Mouse (Mus musculus) activated CD4-positive, CD25-positive, alpha-beta regulatory T cell, adult 4 months (primary cell): Measurements from ENCODE around the gene Tbl3. TPM values are rescaled to one million over a fixed set of nuclear protein-coding genes. Genes with fewer than 3 reads are reported as not detected.
A peak's percentile ranks its signal among the peaks of the same experiment; 100 is the strongest.
"Not testable (repeated sequence)": the region's sequence is repeated elsewhere in the genome, so short reads cannot be mapped to it uniquely, and the experiment has no call there.

Source experiments
- ATAC-seq: one replicate; pipeline ENCODE4 v1.8.0; 2017
- polyA plus RNA-seq, 2 experiments: library from polyadenylated mRNA; unstranded; fragments of 100-300 nt; shearing (Covaris generic); gene quantifications; one replicate each; pipeline ENCODE4 v1.2.1; 2017

Tbl3 gene
- polyA plus RNA-seq, 2 experiments from 2014 or later: 23.6 to 46.2 TPM

DNA sequence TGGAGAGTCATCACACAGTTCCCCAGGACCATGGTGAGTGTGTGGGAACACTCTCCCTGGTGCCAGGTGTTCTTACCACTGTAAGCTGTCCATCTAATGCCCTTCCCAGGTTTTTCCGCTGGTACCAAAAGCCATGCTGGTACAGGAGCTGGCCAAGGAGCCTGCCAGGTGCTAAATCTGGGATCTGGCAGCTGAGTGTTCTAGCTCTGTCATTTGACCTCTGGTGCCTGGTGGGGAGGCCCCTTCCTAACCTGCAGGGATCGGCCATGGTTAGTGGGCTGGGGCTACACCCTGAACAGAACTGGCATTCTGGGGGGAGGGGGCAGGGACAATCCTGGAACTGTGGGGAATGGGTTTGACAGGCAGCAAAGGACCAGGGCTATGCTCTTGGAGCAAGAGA, 20.2 kb upstream of the Tbl3 start, which contains the start of gene Rpl3l:
Rpl3l (plus strand) TSS at position 203 of the 400 bp plus-strand sequence.
- ATAC-seq: no peak

DNA sequence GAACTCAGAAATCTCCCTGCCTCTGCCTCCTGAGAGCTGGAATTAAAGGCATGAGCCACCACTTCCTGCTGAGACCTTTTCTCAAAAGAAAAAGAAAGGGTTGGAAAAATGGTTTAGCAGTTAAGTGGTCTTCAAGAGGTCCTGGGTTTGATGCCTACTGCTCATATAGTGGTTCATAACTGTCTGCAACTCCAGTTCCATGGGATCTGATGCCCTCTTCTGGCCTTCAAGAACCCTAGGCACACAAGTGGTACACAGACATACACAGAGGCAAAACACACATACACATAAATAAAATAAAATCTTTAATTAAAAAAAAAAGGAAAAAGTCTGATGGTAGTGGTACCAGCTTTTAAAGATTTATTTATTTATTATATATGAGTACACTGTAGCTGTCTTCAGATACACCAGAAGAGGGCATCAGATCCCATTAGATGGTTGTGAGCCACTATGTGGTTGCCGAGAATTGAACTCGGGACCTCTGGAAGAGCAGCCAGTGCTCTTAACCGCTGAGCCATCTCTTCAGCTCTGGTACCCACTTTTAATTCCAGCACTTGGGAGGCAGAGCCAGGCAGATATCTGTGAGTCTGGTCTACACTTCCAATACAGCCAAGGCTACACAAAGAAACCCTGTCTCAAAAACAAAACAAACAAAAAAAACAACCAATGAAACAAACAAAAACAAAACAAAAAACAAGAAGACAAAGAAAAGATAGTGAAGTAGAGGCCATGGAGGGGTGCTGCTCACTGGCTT, 18.4 kb upstream of the Tbl3 start:
- ATAC-seq: no peak

GRCm38 (mm10) chr17:24724184-24724583, 16.7 kb upstream of the Tbl3 start, which contains the start of gene Ndufb10:
Ndufb10 (minus strand) TSS chr17:24724478.
- ATAC-seq: peak; percentile 44

- ATAC-seq: peak; percentile 16
These were observed 16.4 kb upstream of the Tbl3 start for GRCm38 (mm10) chr17:24723881-24724180.

DNA sequence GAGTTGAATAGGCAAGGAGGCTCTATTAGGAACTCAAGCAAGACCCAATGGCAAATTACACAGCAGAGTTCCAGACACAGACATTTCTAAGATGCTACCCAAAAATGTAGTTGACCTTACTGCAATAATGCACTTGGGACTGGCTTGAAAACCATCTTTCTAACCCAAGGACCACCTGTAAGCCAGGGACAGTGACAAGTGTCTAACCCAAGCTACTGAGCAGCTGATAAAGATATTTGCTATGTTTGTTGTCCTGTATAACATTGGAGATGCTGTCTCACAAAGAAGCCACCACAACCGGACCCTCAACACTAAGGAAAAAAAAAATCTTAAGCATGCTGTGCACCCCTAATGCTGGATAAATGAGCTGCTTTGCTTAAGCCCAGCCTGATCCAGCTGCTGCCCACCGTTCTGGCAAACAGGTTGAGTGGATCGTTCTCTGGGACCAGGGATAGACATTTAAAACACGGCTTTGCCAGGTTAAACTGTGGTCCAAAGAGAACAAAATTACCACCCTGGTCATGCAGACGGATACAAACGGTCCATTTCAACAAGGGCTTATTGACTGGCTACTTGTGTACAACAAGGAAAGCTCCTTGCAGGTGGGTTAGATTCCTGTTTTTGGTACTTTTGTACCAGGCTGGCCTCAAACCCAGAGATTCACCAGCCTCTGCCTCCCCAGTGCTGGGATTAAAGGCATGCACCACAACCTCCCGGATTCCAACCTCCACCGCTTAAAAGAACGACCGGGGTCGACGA, 15.8 kb upstream of the Tbl3 start:
- ATAC-seq: no peak

DNA sequence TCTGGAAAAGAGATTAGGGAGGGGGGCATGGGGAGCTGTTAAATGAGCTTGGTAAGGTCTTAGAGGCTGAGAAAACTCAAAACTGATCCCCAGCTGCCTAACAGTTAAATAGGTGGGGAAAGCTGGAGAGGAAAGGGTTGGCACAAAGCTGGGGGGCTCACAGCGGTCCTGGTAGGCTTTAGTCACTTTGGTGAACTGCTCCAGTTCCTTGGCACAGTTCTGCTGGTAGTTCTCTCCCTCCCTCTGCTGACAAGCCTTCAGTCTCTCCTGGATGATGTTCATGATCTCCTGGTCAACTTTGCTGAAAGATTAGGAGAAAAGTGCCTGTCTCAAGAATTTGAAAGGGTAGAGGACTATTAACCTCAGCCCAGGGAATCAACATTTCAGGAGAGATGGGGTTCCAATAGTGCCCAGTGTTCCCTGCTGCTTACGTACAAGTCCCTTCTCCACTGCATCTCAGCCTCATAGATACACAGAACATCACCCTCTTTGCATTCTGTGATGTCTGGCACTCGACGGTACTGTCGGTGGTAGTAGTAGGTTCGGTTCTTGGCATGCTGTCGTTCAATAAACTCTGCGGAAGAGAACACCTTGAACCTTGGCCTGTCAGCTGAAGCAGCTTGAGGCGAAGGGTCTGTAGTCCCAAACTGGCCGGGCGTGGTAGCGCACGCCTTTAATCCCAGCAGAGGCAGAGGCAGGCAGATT, 14.9 kb upstream of the Tbl3 start:
- ATAC-seq: no peak

GRCm38 (mm10) chr17:24721383-24721955, 14.0 kb upstream of the Tbl3 start:
- not testable (repeated sequence) for ATAC-seq

GRCm38 (mm10) chr17:24720616-24721015, 13.2 kb upstream of the Tbl3 start:
- ATAC-seq: not testable (repeated sequence)

DNA sequence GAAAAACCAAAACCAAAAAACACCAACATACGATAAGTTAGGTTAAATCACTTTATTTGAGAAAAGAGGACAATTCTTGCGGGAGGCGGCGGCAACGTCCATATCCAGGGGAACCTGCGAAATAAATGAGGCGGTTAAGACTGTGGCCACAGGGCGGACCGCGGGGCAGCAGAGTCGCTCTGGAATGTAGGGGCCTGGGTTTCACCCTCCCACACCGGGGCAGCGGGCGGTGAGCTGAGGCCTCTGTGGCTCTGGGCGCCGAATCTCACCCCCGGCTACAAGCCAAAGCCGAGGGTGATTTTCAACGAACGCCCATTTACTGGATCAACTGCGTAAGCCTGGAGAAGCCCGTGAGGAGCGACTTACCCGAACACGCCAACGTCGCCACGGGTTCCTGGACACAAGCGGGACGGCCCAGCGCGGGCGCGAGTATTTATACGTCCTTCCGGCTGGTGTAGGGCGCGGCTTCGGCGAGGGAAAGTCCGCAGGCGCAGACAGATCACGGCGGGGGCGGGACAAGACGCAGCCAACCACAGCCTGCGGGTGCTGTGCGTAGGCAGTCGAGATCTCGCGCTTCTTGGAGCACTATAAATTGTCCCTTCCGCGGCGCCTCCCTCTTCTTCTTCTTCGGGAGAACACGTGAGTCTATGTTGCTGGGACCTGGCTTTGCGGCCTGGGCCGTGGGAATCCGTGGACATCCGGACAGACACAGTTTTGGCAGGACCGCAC, 12.2 kb upstream of the Tbl3 start:
- peak; percentile 87 for ATAC-seq

DNA sequence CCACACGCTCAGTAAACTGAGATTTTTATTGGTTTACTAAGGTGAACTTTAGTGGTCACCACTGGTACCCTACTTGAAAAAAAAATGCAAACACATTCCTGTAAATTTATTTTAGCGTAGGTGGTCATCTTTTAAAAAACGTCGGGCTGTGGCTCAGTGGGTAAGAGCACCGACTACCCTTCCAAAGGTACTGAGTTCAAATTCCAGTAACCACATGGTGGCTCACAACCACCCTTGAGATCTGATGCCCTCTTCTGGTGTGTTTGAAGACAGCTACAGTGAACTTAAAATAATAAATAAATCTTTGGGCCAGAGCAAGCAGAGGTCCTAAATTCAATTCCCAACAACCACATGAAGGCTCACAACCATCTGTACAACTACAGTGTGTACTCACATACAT, 11.5 kb upstream of the Tbl3 start:
- not testable (repeated sequence) for ATAC-seq

- no peak for ATAC-seq
These were observed 10.5 kb upstream of the Tbl3 start, which contains the start of the genes Rnf151 and Rps2 for GRCm38 (mm10) chr17:24717943-24718342. Rnf151 (minus strand) TSS chr17:24718063. Rps2 (plus strand) TSS chr17:24718116.

GRCm38 (mm10) chr17:24716166-24716682, 8.8 kb upstream of the Tbl3 start:
- ATAC-seq: no peak

DNA sequence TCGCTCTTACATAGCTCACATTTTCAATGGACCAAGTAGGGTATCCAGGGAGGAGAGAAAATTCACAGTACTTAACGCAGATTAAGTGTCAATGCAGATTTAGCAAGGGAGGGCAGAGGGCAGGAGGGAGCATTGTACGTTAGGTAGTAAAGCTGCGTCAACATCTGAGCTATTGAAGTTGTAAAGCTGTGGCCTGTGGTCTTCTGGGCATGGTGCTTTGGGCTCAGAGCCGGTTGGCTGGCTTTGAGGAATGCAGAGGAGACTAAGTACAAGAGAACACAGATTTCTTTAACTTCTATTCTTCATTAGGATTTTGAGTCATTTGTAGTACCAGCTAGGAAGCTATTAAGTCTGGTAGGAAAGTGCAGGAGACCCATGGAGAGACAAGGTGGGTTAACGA, 8.1 kb upstream of the Tbl3 start:
- ATAC-seq: no peak

- no peak for ATAC-seq
These were observed 1.2 kb upstream of the Tbl3 start for GRCm38 (mm10) chr17:24708646-24709045.

- ATAC-seq: peak; percentile 34
These were observed 453 bp upstream of the Tbl3 start for GRCm38 (mm10) chr17:24707801-24708425.

DNA sequence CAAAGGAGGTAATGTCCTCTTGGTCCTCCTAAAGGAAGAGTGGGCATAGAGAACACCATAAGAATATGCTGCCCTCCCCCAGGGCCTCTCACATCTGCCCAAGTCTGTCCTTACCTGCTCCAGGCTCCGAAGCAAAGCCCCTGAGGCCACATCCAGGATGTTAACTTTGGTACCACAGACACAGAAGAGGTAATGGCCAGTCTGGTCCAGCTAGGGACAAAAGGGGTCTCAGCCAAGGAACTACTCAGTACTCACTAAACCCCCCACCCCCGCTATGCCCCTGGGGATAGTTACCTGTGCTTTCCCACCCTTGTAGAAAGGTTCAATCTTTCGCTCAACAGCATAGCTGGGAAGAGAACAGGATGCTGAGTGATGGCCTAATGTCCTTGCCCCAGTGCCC, 1.6 kb downstream of the Tbl3 start:
- ATAC-seq: no peak

DNA sequence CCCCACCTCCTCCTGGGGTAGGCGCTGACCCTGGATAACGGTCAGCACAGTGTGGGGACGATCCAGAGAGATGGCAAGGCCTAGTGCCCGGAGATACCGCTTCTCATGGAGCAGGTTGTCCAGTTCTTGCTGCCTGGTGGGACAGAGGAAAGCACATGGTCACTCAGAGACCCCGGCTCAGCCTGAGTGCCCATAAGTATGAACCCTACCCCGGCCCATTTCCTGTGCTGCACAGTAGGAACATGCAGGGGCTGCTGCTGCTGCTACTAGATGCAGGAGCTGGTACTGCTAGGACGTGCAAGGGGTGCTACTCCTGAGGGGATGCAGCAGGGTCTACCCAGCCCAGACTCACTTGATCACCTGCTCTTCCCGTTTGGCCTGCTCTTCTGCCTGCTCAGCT, 6.2 kb downstream of the Tbl3 start:
- no peak for ATAC-seq

DNA sequence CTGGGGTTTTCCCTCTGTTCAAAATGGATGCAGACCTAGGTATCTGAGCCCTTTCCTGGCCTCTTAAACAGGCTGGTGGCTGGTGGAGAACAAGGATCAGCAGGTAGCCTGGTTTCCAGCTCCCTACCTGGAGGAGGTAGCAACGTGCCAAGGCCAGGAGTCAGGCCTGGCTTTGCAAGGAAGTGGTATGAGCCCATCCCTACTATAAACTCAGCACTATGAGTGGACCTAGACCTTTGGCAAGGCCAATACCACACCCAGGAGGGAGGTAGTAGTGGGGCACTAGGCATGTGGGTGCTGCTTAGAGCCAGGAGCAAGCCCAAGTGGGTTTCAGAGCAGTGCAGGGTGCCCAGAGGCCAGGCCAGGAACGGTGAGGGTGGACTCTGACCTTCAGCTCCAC, 8.0 kb downstream of the Tbl3 start:
- ATAC-seq: no peak

DNA sequence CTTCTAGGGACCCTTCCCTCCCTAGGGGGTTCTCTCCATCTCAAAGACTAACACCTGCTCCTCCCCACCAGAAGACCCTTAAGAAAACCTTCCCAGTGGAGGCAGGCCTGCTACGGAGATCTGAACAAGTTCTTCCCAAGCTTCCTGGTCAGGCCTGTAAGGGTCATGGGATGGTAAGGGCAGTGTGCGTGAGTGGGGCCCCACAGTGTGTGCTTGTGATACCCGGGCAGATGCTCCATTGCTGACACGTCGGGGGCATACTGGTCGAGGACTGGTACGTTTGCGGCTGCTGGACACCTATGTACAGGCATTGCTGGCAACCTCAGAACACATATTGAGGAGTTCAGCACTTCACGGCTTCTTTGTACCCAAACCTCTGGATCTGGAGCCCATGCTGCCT, 8.7 kb downstream of the Tbl3 start:
- ATAC-seq: no peak

DNA sequence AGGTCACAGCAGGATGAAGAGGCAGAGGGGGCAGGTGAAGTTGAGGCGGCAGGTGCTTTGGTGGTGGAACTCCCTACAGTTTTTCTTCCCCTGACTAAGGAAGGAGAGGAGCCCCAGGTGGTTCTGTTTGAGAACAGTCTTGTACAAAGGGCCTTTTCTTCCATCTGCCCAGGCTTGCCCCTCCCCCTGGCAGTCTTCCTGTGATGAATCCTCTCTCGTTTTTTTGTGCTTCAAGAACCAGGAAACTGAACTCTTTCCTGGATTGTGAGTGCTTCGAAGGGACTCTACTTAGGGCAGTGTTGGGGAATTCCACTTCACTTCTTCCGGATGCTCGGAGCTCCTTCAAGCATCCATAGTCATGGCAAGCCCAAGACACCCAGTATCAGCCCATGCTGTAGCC, 9.5 kb downstream of the Tbl3 start:
- ATAC-seq: no peak

DNA sequence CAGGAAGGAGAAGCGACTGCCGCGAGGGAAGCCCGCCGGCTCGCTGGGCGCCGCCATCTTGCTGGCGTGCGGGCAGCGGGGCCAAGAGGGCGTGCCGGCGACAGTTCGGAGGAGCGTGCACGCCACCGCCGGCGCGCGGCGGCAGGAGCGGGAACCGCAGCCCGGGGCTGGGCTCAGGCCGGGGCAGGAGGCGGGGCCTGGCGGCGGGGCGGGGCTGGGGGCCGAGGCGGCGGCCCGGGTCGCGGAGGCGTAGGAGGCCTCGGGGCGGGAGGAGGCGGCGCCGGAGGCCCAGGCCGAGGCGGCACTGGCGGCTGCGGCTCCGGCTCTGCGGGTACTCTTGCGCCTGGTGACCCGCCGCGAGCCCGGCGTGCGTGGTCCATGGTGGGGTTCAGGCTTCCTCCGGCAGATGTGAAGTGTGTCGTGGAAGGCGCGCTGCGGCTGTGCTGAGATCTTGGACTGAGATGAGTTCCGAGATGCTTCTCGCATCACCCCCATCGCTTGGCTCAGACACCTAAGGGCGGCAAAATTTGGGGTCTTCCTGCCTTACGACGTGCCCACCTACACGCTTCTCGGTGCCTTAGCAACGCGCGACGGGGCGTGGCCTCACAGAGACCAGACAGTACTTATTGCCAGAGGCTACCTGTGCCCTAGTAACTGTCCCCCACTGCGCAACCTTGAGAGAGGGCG, 11.3 kb downstream of the Tbl3 start, which contains the start of the genes Gfer and Noxo1:
Gfer (minus strand) TSS at position 146 of the 687 bp plus-strand sequence.
Noxo1 (plus strand) TSS at position 224 of the 687 bp plus-strand sequence.
- peak; percentile 78 for ATAC-seq
